Mouse (Mus musculus): ENCODE data around the gene Chit1.

The Chit1 gene

GRCm38 (mm10) chr1:134142363-134142794, 31.3 kb downstream of the Chit1 start:
- DNase-seq (ENCODE audit: extremely low read depth, low read depth) = no peak

GRCm38 (mm10) chr1:134146066-134146465, 35.0 kb downstream of the Chit1 start:
- DNase-seq (ENCODE audit: extremely low read depth, low read depth) = no peak

GRCm38 (mm10) chr1:134150076-134150475, 39.0 kb downstream of the Chit1 start:
- no peak for DNase-seq (ENCODE audit: extremely low read depth, low read depth)

- no peak for DNase-seq (ENCODE audit: extremely low read depth, low read depth)
These were observed 39.7 kb downstream of the Chit1 start for GRCm38 (mm10) chr1:134150745-134151144.

- DNase-seq (ENCODE audit: extremely low read depth, low read depth) = peak; percentile 72
These were observed 40.8 kb downstream of the Chit1 start for GRCm38 (mm10) chr1:134151655-134152412.

- peak; percentile 46 for DNase-seq (ENCODE audit: extremely low read depth, low read depth)
These were observed 41.9 kb downstream of the Chit1 start for GRCm38 (mm10) chr1:134152626-134153590.

- no peak for DNase-seq (ENCODE audit: extremely low read depth, low read depth)
These were observed 43.1 kb downstream of the Chit1 start for GRCm38 (mm10) chr1:134154121-134154520.

GRCm38 (mm10) chr1:134154655-134155054, 43.6 kb downstream of the Chit1 start:
- DNase-seq (ENCODE audit: extremely low read depth, low read depth) = no peak

- no peak for DNase-seq (ENCODE audit: extremely low read depth, low read depth)
These were observed 49.4 kb downstream of the Chit1 start for GRCm38 (mm10) chr1:134160404-134160803.

- no peak for DNase-seq (ENCODE audit: extremely low read depth, low read depth)
These were observed 50.4 kb downstream of the Chit1 start for GRCm38 (mm10) chr1:134161399-134161798.

GRCm38 (mm10) chr1:134162510-134163225, 51.6 kb downstream of the Chit1 start:
- DNase-seq (ENCODE audit: extremely low read depth, low read depth) = no peak

GRCm38 (mm10) chr1:134163476-134163875, 52.4 kb downstream of the Chit1 start:
- DNase-seq (ENCODE audit: extremely low read depth, low read depth) = no peak

- DNase-seq (ENCODE audit: extremely low read depth, low read depth) = no peak
These were observed 53.4 kb downstream of the Chit1 start for GRCm38 (mm10) chr1:134164454-134164853.

GRCm38 (mm10) chr1:134166547-134166946, 55.5 kb downstream of the Chit1 start:
- DNase-seq (ENCODE audit: extremely low read depth, low read depth) = no peak

GRCm38 (mm10) chr1:134167416-134168305, 56.6 kb downstream of the Chit1 start:
- no peak for DNase-seq (ENCODE audit: extremely low read depth, low read depth)

- DNase-seq (ENCODE audit: extremely low read depth, low read depth) = no peak
These were observed 57.5 kb downstream of the Chit1 start for GRCm38 (mm10) chr1:134168567-134168966.

- DNase-seq (ENCODE audit: extremely low read depth, low read depth) = no peak
These were observed 58.1 kb downstream of the Chit1 start for GRCm38 (mm10) chr1:134168985-134169697.

- no peak for DNase-seq (ENCODE audit: extremely low read depth, low read depth)
These were observed 62.0 kb downstream of the Chit1 start for GRCm38 (mm10) chr1:134173081-134173480.

GRCm38 (mm10) chr1:134177976-134178375, 66.9 kb downstream of the Chit1 start:
- DNase-seq (ENCODE audit: extremely low read depth, low read depth) = no peak

- DNase-seq (ENCODE audit: extremely low read depth, low read depth) = no peak
These were observed 71.0 kb downstream of the Chit1 start, which contains the start of gene Chil1 for GRCm38 (mm10) chr1:134182025-134182424. Gene Chil1 (plus strand): TSS chr1:134182176.

Data from MEL-GATA-1-ER (cell line).